Mouse (Mus musculus): ENCODE results near the gene Bpifb5.
"Not testable (repeated sequence)": the region's sequence is repeated elsewhere in the genome, so short reads cannot be mapped to it uniquely, and the experiment has no call there.

Gene Bpifb5

DNA sequence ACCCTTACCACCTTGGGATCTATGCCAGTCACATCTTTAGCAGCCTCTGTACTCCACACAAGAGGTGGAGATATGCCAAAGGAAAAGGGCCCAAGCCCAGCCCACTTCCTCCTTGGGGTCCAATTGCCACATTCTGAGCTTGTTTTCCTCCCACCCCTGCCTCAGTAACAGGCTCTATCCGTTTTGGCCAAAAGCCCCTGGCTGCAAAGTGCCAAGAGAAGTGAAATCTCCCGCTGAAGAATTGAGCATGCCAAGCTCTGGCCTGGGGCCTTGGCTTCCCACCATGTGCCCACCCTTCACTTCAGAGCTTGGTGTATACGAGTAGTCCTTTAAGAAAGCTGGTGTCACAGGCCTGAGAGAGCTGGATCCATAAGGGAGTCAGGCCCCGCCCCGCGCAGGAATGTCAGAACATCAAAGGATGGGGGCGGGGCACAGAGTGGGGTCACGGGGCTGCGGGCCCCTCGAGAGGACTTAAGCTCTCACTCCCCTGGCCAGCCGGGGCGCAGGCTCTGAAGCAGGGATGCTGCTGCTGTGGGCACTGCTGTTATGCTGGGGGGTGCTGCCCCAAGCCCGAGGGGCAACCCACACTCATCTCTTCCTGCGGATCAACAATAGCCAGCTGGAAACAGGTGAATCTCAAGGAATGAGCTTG, at the start of gene Bpifb5:
Gene Bpifb5 (plus strand): TSS at position 478 of the 652 bp plus-strand sequence.
- peak; percentile 60 for DNase-seq (ENCODE audit: low spot score)

DNA sequence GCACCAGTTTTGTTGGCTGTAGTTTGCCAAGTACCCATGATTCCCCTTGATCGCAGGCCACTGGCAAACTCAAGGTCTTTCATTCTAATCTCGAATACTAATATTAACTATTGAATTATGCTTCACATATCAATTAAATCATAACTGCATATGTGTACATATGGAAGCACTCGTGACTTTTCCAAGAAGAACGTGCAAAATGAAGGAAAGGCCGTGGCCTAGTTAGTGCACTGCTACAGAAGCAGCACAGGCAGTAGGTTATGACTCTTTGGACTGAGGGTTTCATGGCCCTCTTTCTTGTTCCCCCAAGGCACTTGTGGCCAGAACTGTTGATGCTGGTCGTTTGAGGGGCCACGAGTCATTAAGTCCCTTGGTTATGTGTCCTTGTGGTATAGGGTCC, 41.6 kb upstream of the Bpifb5 start:
- not testable (repeated sequence) for DNase-seq (ENCODE audit: low spot score)

DNA sequence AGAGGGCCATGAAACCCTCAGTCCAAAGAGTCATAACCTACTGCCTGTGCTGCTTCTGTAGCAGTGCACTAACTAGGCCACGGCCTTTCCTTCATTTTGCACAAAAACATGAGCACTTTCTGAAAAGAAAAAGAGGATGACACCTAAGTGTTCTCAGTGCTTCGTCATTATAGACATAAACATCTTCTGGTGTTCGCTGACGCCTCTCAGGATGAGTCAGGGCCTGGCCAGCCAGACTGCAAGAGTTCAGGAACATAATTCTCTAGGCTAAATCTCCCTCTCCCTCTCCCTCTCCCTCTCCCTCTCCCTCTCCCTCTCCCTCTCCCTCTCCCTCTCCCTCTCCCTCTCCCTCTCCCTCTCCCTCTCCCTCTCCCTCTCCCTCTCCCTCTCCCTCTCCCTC, 40.5 kb upstream of the Bpifb5 start:
- DNase-seq (ENCODE audit: low spot score): not testable (repeated sequence)

DNA sequence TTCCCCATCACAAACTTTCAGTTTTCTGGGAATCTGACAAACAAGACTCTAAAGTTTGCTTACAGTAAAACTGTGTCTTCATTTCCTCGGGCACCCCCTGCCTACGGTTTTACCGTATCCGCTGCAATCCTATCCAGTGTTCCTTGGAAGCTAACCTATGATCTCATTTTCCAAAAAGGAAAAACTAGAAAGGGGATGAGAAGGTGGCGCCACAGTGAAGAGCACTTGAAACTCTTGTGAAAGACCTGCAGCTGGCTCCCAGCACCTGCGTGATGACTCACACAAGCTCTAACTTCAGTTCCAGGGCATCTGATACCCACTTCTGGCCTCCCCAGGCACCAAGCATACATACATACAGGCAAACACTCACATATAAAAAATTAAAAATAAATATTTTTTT, 38.2 kb upstream of the Bpifb5 start:
- DNase-seq (ENCODE audit: low spot score): no peak

DNA sequence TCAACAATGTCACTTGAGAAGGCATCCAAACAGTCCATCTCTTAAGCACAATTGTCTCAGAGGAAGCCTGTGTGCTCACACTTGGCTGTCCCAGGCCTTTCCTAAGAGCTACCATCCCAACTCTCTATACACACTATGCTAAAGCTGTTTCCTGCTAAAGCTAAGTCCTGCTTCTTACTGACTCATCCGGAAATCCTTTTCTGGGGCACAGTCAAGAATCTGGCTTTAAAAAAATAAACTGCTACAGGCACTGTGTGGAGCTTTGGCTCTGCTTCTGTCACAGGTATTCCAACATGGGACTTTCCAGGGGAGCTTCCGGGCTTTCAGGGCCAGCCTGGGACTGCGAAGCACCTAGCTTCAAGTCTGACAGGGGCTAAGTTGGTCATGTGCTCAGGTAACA, 37.8 kb upstream of the Bpifb5 start:
- DNase-seq (ENCODE audit: low spot score): no peak

DNA sequence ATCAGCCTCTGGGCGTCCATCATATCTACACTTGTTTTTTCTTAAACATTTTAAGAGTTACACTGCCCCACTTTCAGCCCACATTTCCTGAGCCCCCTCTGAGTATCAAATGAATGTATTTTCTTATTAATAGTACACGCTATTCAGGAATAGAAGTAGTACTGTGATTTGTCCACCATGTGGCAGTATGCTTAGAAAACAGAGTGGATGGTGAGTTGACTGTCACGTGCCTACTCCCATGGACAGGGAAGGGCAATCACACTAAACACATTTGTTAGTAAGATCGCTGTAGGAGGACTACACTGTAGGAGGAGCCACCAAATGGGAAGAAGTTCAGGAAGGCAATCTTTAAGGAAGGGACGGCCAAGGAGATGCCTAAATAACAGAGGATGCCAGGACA, 36.1 kb upstream of the Bpifb5 start:
- peak; percentile 41 for DNase-seq (ENCODE audit: low spot score)

DNA sequence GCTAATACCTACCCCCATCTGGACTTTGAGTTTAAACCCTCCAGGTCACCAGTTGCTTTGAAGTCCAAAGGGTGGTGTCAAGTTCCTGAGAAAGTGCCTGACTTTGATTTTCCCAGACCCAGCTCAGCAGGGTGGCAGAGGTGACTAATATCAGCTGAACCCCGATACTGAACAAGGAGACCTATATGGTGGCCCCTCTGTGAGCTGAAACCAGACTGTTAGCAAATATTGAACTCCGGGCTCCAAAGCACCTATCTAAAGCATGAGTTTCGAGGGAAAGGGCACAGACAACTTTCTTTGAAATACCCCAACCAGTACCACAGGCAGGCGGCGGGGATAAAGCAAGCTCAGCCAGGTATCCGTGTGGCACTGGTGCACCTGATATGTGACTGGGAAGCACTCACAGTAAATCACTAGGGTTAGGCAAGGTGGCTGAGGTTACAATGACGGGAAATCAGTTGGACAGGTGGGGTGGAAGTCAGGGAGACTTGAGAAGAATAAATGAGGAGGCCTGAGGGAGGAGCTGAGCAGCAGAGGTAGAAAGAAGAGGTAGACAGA, 33.6 kb upstream of the Bpifb5 start:
- DNase-seq (ENCODE audit: low spot score): no peak

DNA sequence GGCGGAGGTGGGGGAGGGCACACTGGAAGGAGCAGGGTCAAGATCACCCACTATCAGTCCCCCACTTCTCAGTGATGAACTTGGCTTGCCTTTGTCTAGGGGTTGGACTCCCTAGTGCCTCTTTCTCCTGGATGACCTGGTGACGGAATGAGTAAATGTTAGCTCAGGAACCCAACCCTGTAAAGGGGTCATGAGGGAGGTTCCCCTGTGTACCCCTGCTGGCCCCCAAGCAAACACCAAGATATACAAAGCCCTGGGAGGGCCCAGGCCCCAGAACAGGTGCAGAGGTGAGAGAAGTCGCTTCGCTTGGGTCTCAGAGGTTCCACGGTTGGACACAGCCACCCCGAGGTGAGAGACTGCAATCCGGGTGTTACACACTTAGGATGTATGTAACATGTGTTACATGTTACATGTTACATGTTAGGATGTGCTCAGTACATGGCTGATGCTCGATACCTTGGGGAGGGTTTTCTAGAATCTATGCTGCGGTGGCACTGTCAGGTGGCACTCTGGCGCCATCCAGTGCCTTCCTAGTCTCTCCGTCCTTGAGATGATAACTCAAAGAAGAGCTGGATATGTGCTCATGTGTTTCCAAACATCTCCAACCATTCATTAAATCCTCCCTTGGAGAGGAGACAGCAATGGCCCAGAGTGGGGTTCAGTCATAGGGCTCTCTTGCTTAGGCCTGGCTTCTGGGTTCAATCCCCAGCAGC, 32.8 kb upstream of the Bpifb5 start, which contains the start of gene Bpifb1:
Gene Bpifb1 (plus strand): TSS at position 273 of the 713 bp plus-strand sequence.
- DNase-seq (ENCODE audit: low spot score): no peak

DNA sequence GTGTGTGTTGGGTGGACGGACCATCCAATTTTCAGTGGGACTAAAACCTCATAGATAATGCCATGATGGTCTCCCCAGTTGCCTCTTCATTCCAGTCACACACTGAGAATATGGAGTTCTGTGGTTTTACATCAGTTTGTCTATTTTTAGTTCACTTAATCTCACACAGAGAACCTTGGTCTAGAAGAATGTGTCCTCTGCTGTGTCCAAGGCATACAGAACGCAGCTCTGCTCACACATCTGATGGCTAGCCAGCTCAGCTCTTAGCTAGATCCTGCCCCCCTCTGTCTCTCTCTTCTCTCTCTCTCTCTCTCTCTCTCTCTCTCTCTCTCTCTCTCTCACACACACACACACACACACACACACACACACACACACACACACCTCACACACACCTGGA, 31.4 kb upstream of the Bpifb5 start:
- no peak for DNase-seq (ENCODE audit: low spot score)

DNA sequence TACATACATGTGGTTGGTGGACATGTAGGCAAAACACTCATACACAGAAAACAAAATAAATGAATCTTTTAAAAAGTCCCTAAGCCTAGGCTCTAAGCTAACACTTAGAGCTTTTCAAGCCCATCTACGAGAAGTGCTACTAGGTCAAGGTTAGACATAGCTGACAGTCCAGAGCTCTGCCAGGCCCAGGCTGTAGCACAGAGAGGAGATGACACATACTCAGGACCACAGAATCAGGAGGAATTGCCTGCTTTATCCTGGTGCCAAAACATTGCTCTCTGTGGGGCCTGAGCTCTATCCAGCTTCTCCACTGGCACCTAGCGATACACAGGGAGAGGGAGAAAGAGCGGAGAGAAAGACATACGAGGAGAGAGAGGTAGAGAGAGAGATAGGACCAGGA, 30.5 kb upstream of the Bpifb5 start:
- DNase-seq (ENCODE audit: low spot score): no peak

DNA sequence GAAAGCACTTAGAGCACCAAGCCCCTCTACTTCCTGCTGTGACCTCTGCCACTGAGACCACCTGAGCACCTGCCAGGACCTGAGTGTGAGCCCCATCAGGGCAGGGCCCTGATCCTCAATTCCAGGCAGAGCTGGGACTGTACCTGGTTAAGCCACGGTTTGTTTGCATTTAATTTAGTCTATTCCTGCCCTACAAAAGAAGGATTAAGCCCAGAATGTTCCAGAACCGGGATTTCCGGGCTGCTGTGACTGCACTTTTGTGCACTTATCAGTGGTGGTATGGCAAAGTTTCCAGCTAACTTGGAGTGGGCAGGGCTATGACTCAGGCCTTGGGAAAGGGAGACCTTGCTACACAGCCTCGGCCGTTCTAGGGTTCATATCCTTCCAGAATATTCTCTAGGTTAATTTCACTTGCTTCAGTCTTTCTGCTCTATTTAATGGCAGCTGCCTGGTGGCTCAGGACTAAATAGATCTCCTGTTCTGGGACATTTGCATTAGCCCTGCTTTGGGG, 29.5 kb upstream of the Bpifb5 start:
- DNase-seq (ENCODE audit: low spot score): no peak

DNA sequence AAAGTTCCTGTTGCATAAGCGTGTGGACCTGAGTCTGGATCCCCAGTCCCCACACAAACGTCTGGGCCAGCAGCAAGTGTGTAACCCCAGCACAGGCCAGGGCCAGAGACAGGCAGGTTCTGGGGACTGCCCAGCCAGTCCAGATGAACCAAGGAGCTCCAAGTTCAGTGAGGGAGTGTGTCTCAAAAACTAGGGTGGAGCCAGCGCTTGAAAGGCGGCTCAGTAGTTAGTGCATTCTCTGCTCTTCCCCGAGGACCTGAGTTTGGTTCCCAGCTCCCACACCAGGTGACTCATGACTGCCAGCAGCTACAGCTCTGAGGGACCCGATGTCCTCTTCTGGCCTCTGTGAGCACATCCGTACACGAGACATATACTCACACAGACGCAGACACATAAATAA, 26.5 kb upstream of the Bpifb5 start:
- DNase-seq (ENCODE audit: low spot score): no peak

DNA sequence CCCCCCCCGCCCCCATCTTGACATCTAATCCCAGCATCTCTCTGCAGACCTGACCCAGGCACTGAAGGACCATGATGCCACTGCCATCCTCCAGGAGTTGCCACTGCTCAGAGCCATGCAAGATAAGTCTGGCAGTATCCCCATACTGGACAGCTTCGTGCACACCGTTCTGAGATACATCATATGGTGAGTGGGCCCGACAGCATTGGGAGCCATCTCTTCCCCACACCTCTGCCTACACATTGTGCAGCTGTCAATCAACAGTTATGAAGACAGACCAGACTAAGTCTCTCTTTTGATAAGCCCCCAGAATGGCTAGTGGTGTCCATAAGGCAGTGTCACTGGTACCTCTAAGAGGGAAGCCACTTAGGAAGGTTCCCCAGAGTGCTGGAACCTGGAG, 18.9 kb upstream of the Bpifb5 start:
- no peak for DNase-seq (ENCODE audit: low spot score)

DNA sequence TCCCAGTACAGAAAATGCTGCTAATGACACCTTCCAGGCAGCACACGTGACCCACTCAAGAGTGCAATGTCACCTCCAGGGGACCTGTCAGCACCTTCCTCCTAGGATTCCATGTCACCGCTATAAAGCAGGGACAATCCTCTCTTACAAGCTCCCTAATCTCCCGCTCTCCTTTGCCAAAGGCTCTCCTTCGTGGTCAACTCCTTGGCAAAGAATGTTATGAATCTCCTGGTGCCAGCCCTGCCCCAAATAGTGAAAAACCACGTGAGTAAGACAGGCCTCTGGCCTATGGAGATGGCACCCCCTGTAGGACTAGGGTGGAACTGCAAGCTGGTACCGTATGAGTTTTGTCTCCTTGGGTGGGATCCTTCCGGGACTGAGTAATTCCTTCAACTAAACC, 16.6 kb upstream of the Bpifb5 start:
- peak; percentile 57 for DNase-seq (ENCODE audit: low spot score)

DNA sequence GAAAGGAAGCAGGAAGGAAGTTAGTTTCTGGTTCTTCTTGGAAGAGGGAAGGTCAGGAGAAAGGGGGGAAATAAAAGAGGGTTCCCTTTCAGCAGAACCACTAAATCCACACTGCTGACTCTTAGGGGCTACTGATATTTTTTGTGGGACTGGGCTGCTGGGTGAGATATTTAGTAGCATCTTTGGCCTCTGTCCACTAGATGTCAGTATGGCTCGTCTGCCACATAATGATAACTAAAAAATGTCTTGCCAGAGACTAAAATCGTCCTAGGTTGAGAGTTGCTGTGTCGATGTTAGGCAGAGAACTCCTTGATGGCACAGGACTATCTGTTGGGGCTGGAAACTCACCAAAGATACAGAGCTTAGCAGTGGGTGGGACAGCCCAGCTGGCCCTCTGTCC, 14.4 kb upstream of the Bpifb5 start:
- DNase-seq (ENCODE audit: low spot score): peak; percentile 75

DNA sequence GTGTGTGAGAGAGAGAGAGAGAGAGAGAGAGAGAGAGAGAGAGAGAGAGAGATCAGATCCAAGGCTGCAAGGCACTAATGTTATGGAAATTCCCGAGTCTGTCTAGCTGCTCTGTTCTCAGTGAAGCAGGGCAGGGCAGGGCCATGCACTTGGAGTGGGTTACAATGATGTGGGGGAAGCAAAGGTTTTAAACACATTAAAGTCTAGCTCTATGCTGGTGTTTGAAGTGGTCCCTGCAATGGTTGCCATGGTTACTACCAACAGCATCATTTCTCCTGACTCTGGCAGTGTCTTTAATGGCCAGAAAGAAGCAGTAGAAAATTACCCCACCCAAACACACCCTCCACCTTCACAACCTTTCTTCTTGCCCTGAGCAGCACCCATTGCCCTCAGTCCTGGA, 12.4 kb upstream of the Bpifb5 start:
- DNase-seq (ENCODE audit: low spot score): no peak

DNA sequence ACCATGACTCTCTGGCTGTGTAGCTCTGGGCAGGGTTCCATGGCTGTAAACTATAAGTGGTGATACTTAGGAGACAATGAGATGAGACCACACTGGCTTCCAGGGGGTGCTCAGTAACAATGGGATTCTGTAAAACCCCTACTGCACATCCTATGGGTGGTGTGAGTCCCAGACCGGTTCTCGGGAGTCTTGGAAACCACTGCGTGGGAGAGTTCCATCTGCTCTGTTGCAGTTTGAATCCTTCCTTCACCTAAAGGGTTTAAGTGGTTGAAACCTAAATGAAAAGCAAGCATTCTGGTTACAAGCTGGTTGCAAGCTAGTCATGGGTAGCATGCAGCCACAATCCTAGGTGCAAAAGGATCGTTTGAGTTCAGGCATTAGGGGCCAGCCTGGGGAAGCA, 11.7 kb upstream of the Bpifb5 start:
- DNase-seq (ENCODE audit: low spot score): no peak

DNA sequence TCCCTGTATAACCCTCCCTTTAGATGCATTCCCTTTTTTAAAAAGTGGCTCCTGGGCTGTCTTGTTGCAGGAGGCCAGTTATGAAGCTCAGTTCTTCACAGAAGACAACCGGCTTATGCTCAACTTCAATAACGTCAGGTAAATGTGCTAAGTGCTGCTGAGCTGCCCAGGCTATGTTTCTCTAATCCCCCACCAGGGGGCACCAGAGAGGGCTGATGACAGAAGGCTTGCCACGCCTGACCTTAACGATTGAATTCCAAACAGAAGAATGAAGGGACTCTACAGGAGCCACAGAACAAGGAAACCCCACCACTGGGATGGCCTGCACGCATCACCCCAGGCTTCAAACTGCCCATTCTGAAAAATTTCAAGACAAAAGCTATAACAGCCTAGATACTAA, 8.4 kb upstream of the Bpifb5 start:
- peak; percentile 87 for DNase-seq (ENCODE audit: low spot score)

DNA sequence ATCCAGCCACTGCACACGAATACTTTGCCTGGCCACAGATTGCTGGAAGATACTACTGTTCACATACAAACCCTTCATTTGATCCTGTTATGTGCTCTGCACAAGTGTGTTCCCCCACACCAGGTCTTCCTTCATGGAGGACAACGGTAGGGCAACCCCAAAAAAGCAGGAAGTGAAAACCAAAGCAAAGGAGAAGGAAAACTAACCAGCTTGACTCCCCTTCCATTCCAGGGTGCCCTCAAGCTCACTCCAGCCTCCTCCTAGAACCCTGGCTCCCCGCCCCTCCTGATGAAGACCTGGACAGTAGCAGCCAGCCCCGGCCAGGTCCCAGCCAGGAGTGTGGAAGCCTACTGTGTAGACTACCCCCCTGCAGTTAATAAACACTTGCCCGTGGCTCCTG, 3.6 kb upstream of the Bpifb5 start:
- no peak for DNase-seq (ENCODE audit: low spot score)

DNA sequence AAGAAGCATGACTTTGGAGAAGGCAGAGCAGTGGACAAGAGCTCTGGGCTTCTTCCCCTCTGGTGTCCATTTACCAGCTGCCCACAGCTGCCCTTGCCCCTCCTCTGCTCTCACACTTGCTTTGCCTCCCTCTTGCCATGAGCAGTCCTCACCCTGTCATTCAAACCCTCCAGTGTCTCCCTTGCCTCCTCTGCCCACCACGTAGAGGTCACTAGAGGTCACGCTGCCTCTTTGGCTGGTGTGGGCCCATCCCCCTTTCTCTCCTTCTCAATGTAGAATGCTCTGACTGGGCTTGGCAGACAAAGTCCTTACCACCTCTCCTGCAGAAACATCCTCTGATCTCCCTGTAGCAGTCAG, 353 bp downstream of the Bpifb5 start:
- peak; percentile 29 for DNase-seq (ENCODE audit: low spot score)

DNA sequence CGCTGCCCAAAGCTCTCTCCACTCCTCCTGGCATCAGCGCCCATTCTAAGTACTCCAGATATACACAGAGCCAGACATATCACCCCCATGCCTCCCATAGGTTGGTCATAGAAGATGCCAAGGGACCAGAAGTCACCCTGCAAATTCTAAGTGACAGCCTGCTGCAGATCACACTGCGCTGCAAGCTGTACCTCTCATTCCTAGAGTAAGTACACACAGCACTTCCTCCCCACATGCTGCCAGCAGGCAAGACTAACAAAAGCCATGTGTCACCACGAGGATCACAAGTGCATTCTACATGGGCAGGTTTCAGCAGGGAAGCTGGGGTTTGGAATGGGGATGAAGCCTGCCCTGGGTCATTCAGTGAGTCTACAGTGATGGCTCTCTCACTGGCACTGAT, 3.4 kb downstream of the Bpifb5 start:
- no peak for DNase-seq (ENCODE audit: low spot score)

DNA sequence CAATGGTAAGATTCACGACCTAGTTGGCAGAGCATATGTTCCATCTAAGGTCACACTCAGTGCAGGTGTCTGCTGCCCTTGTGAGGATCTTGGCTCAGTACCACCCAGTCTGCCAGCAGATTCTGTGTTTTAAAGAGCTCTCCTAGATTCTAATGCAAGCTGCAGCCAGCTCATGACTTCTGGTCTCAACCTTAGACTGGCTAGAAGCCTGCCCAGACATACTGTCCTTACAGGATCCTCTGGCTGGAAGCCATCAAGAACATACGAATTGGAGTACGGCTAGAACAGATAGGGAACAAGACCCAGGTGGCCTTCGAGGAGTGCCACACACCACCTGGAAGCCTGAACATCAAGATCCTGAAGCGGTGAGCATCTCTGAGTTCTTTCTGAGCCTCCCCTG, 4.3 kb downstream of the Bpifb5 start:
- no peak for DNase-seq (ENCODE audit: low spot score)

DNA sequence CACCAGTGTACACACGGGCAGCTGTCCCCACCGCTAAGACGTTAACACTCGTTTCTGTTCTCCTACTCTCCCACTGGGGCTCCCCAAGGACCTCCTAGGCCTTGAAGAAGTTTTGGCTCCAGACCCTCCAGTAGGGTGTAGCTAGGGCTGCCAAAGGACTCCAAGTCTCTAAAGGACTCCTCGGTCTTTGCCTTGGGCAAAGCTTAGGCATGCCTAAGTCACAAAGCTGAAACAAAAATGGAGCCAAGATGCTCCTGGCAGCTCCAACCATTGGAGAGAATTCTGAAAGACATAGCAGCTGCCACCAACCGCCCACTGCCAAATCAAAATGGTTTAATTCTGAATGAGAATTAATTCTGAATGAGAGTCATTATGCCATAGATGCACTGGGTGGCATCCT, 9.9 kb downstream of the Bpifb5 start:
- DNase-seq (ENCODE audit: low spot score): no peak

DNA sequence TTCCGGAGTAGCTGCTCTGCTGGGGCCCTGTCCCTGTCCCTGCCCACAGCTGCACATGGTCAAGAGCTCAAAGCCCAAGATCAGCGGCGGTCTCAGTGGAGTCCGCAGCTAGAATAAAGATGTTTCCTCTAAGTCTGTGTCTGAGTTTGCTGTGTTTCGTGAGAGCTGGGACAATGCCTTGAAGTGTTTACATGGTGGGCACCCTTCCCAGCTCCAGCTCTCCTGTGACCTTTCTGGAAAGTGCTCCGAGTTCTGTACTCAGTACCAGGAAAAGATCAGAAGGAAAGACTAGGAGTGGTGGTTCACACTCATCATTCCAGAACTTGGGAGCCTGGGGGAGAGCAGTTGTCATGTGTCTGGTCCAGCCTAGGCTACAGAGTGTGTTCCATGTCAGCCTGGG, 17.2 kb downstream of the Bpifb5 start:
- DNase-seq (ENCODE audit: low spot score): no peak
